Mouse (Mus musculus): ENCODE measurements around the gene Ptgir. TPM values are rescaled to one million over a fixed set of nuclear protein-coding genes. Genes with fewer than 3 reads are reported as not detected.
A peak's percentile ranks its signal among the peaks of the same experiment; 100 is the strongest.

Ptgir gene
- polyA plus RNA-seq, 1 experiment from 2014 or later, result 0.54 TPM

- Histone ChIP-seq H3K9me3 (no peaks in the 10 kb centered on the region), H3K27me3 (no peaks in the 10 kb centered on the region), H3K4me3 (replicated peaks) (peak overlapping the region; percentile 75), H3K4me2 (replicated peaks) (peak overlapping the region; percentile 90), H3K9ac (replicated peaks) (peak overlapping the region; percentile 86), H3K27ac (0 out of 2 replicates have a peak overlapping the region, but pooled peaks have one; percentile 16), H3K36me3 (peaks cover 8% of the 10 kb centered on the region), H3K4me1 (replicated peaks) (peaks cover 38% of the 10 kb centered on the region)
- ATAC-seq, result no peak
- WGBS, result 11% methylated on average over 11 of the region's 11 CpGs
These were observed 30.3 kb upstream of the Ptgir start for GRCm38 (mm10) chr7:16876006-16876405.

GRCm38 (mm10) chr7:16876608-16877007 lies 29.7 kb upstream of the Ptgir start:
- no peak for ATAC-seq

DNA sequence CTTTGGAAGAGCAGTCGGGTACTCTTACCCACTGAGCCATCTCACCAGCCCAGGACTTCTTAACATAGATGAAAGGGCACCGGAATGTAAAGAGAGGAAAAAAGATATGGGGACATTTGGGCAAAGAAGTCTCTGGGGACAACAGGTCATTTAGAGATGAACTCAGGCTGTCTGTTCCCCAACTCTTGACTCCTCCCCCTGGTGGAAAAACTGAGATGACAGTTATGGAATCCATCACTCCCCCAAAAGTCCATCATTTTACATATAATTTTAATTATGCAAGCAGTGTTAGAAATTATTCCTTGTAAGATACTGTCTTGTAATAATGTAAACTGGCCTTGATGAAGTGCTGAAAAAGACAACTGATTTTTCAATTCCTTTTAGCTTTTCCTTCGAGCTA lies 28.6 kb upstream of the Ptgir start:
- Histone ChIP-seq H3K9ac (replicated peaks) (no peak overlapping the region), H3K36me3 (peaks cover 15% of the 10 kb centered on the region; the same call in 1 of the 2 replicates), H3K4me1 (replicated peaks) (peaks cover 38% of the 10 kb centered on the region), H3K9me3 (no peaks in the 10 kb centered on the region), H3K27ac (no peak overlapping the region), H3K4me2 (replicated peaks) (no peak overlapping the region), H3K27me3 (no peaks in the 10 kb centered on the region), H3K4me3 (replicated peaks) (no peak overlapping the region)
- no peak for ATAC-seq
- 83% methylated on average over 3 of the region's 3 CpGs for WGBS

More at GRCm38 (mm10) chr7:16876608-16877007, 29.7 kb upstream of the Ptgir start:
- H3K4me2 ChIP-seq (replicated peaks), result peak overlapping the region; percentile 90
- peaks cover 8% of the 10 kb centered on the region; the same call in 1 of the 2 replicates for H3K36me3 ChIP-seq
- H3K9ac ChIP-seq (replicated peaks), result peak overlapping the region; percentile 86
- peak overlapping the region; percentile 75 for H3K4me3 ChIP-seq (replicated peaks)
- 0 out of 2 replicates have a peak overlapping the region, but pooled peaks have one; percentile 16 for H3K27ac ChIP-seq
- no peaks in the 10 kb centered on the region for H3K9me3 ChIP-seq
- WGBS, result 4% methylated on average over 12 of the region's 13 CpGs
- H3K4me1 ChIP-seq (replicated peaks), result peaks cover 38% of the 10 kb centered on the region
- H3K27me3 ChIP-seq, result no peaks in the 10 kb centered on the region

GRCm38 (mm10) chr7:16879796-16880547 lies 26.3 kb upstream of the Ptgir start:
- Histone ChIP-seq H3K9ac (replicated peaks) (peak overlapping the region; percentile 47; the same call in 1 of the 2 replicates), H3K27me3 (peaks cover 22% of the 10 kb centered on the region), H3K4me1 (replicated peaks) (peaks cover 30% of the 10 kb centered on the region), H3K27ac (peak overlapping the region; percentile 63), H3K36me3 (peaks cover 31% of the 10 kb centered on the region), H3K4me2 (replicated peaks) (no peak overlapping the region), H3K9me3 (no peaks in the 10 kb centered on the region), H3K4me3 (replicated peaks) (no peak overlapping the region)
- 22% methylated on average over 9 of the region's 9 CpGs for WGBS
- ATAC-seq, result no peak

DNA sequence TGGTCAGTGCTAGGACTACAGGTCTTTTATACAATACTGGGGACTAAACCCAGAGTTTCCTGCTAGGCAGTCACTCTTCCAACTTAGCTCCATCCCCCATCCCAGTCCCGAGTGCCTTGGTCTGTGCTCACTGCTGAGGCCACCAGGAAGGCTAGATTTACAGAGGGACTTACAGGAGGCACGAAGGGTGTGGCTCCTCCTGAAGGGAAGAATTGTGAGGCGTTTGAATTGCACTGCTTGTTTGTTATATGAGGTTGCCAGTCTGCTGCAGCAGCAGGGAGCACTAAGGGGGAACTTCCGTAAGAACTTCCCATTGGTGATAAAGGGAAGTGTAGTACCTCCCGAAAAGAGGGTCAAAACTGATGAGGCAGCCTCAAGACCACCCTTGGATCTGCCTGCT lies 25.7 kb upstream of the Ptgir start:
- no peak for ATAC-seq
- H3K4me3 ChIP-seq (replicated peaks), result no peak overlapping the region
- H3K9ac ChIP-seq (replicated peaks), result peak overlapping the region; percentile 47; the same call in 1 of the 2 replicates
- peaks cover 30% of the 10 kb centered on the region for H3K4me1 ChIP-seq (replicated peaks)
- H3K27ac ChIP-seq, result peak overlapping the region; percentile 63
- H3K9me3 ChIP-seq, result 0 out of 2 replicates have a peak, but pooled peaks cover 3% of the 10 kb centered on the region
- peaks cover 37% of the 10 kb centered on the region for H3K36me3 ChIP-seq
- H3K27me3 ChIP-seq, result peaks cover 29% of the 10 kb centered on the region
- H3K4me2 ChIP-seq (replicated peaks), result no peak overlapping the region
- 14% methylated on average over 5 of the region's 5 CpGs for WGBS

DNA sequence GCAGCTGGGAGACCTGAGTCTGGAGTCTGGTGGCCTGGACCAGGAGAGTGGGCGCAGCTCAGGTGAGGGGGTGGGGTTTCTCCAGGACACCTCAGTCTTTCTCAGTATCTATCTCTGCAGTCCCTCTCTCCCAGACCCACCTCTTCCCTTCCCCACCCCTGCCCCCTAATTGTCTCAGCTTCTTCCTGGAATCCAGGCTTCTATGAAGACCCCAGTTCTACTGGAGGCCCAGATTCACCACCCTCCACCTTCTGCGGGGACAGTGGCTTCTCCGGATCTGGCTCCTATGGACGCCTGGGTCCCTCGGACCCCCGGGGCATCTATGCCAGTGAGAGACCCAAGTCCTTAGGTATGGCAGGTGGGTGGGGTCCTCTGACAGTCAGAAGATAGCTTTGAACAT lies 23.1 kb upstream of the Ptgir start:
- Histone ChIP-seq H3K9me3 (0 out of 2 replicates have a peak, but pooled peaks cover 3% of the 10 kb centered on the region), H3K4me2 (replicated peaks) (no peak overlapping the region), H3K36me3 (peaks cover 57% of the 10 kb centered on the region), H3K27ac (no peak overlapping the region), H3K9ac (replicated peaks) (no peak overlapping the region), H3K4me3 (replicated peaks) (no peak overlapping the region), H3K27me3 (peaks cover 48% of the 10 kb centered on the region), H3K4me1 (replicated peaks) (peaks cover 13% of the 10 kb centered on the region)
- 87% methylated on average over 6 of the region's 6 CpGs for WGBS
- ATAC-seq, result no peak

GRCm38 (mm10) chr7:16884334-16884733 lies 22.0 kb upstream of the Ptgir start:
- Histone ChIP-seq H3K4me2 (replicated peaks) (no peak overlapping the region), H3K36me3 (peaks cover 57% of the 10 kb centered on the region), H3K4me3 (replicated peaks) (no peak overlapping the region), H3K9me3 (0 out of 2 replicates have a peak, but pooled peaks cover 3% of the 10 kb centered on the region), H3K27ac (no peak overlapping the region), H3K9ac (replicated peaks) (no peak overlapping the region), H3K4me1 (replicated peaks) (peaks cover 13% of the 10 kb centered on the region), H3K27me3 (peaks cover 56% of the 10 kb centered on the region)
- 51% methylated on average over 4 of the region's 4 CpGs for WGBS
- no peak for ATAC-seq

DNA sequence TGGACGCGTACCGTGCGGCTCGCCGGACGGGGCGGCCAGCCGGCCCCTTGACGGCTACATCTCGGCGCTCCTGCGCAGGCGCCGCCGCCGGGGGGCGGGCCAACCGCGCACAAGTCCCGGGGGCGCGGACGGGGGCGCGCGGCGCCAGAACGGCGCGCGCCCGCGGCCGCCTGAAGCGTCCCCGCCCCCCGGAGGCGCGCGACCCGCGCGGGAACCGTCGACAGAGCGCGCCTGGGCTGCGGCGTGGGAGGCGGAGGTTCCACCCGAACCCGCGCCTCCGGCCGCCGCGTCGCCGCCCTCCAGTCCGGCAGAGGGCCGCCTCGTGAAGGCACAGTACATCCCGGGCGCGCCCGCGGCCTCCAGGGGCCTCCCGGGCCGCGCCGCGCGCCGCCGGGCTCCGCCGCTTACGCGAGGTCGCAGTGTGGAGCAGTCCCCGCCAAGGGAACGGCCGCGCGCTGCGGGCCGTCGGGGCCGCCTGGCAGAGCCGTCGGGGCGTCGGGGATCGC lies 21.0 kb upstream of the Ptgir start:
- H3K4me2 ChIP-seq (replicated peaks), result peak overlapping the region; percentile 33
- peaks cover 66% of the 10 kb centered on the region for H3K27me3 ChIP-seq
- H3K9ac ChIP-seq (replicated peaks), result no peak overlapping the region
- H3K27ac ChIP-seq, result no peak overlapping the region
- WGBS, result 13% methylated on average over 61 of the region's 95 CpGs
- ATAC-seq, result peak; percentile 35; the same call in 1 of the 2 replicates
- 0 out of 2 replicates have a peak, but pooled peaks cover 3% of the 10 kb centered on the region for H3K9me3 ChIP-seq
- peaks cover 7% of the 10 kb centered on the region for H3K4me1 ChIP-seq (replicated peaks)
- peaks cover 57% of the 10 kb centered on the region for H3K36me3 ChIP-seq
- peak overlapping the region; percentile 31 for H3K4me3 ChIP-seq (replicated peaks)

DNA sequence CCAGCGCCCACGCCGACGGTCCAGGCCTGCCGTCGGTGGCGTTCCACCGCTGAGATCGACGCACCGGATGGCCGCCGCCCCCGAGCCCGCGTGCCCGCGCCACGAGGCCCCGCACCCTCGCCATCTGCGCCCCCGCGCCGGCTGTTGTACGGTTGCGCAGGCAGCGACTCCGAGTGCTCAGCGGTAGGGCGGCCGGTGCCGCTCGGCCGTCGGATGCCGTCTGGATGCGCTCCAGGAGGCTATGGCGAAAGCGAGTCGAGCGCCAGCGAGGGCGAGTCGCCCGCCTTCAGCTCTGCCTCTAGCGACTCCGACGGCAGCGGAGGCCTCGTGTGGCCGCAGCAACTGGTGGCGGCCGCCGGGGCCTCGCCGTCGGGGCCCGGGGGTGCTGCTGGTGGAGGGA lies 20.4 kb upstream of the Ptgir start:
- H3K27ac ChIP-seq, result no peak overlapping the region
- H3K9ac ChIP-seq (replicated peaks), result no peak overlapping the region
- H3K4me2 ChIP-seq (replicated peaks), result no peak overlapping the region; the same call in 1 of the 2 replicates
- peaks cover 57% of the 10 kb centered on the region for H3K36me3 ChIP-seq
- ATAC-seq, result no peak; the same call in 1 of the 2 replicates
- peaks cover 5% of the 10 kb centered on the region for H3K4me1 ChIP-seq (replicated peaks)
- WGBS, result 37% methylated on average over 59 of the region's 59 CpGs
- peak overlapping the region; percentile 31 for H3K4me3 ChIP-seq (replicated peaks)
- H3K27me3 ChIP-seq, result peaks cover 69% of the 10 kb centered on the region
- 0 out of 2 replicates have a peak, but pooled peaks cover 3% of the 10 kb centered on the region for H3K9me3 ChIP-seq

DNA sequence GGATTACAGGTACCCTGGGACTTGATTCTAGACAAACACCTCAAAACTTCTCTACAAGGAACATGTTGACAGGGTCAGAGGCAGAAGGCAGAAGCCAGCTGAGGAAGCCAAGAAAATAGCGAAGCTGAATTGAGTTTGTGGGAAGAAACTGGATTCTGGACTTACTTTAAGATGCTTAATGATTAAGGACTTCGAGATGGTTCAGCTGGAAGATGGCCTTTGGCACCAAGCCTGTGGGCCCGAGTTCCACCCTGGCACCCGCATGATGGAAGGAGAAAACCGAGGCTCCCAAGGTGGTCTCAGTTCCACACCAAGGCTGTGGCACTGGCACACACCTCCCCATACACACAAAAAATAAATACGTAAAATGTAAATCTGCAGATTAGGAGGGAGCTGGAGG lies 15.8 kb upstream of the Ptgir start:
- no peak overlapping the region for H3K4me3 ChIP-seq (replicated peaks)
- H3K9ac ChIP-seq (replicated peaks), result no peak overlapping the region
- H3K4me2 ChIP-seq (replicated peaks), result no peak overlapping the region
- peaks cover 21% of the 10 kb centered on the region for H3K36me3 ChIP-seq
- peaks cover 69% of the 10 kb centered on the region for H3K27me3 ChIP-seq
- 47% methylated on average over 6 of the region's 6 CpGs for WGBS
- H3K9me3 ChIP-seq, result 0 out of 2 replicates have a peak, but pooled peaks cover under 1% of the 10 kb centered on the region
- ATAC-seq, result no peak
- no peak overlapping the region for H3K27ac ChIP-seq
- H3K4me1 ChIP-seq (replicated peaks), result peaks cover 46% of the 10 kb centered on the region

DNA sequence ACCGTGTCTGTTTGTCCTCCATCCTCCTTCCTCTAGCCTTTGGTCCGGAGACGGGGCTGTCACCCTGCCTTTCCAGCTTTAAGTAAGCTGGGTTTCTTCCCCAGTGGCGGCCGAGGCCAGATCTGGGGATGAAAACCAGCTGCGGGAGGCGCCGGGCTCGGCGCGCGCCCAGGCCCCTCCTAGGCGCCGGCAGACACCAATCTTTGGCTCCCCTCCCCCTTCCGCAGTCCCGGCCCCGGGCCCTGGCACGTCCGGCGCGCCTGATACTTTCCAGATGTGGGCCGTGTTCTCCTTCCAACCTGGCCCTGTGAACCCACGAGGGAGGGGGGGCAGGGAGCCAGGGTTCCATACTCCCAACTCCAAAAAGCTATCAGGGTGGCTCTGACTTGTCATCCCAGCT lies 15.3 kb upstream of the Ptgir start:
- H3K4me1 ChIP-seq (replicated peaks), result peaks cover 47% of the 10 kb centered on the region
- no peak overlapping the region for H3K4me3 ChIP-seq (replicated peaks)
- WGBS, result 2% methylated on average over 23 of the region's 23 CpGs
- peak overlapping the region; percentile 72; the same call in 1 of the 2 replicates for H3K27ac ChIP-seq
- H3K9ac ChIP-seq (replicated peaks), result peak overlapping the region; percentile 50; the same call in 1 of the 2 replicates
- H3K9me3 ChIP-seq, result no peaks in the 10 kb centered on the region
- H3K4me2 ChIP-seq (replicated peaks), result peak overlapping the region; percentile 59
- peaks cover 17% of the 10 kb centered on the region for H3K36me3 ChIP-seq
- ATAC-seq, result no peak
- peaks cover 65% of the 10 kb centered on the region for H3K27me3 ChIP-seq
